Mouse (Mus musculus) heart, adult 2 months (tissue): ENCODE measurements around the gene Mink1.

Source experiments
- CTCF ChIP-seq: fragments of 200-600 bp; IDR thresholded peaks from 2 replicates; pipeline ENCODE4 v1.8.1; 2022; ENCODE audit warnings: antibody characterized with exemption, mild to moderate bottlenecking, moderate library complexity
- POLR2A ChIP-seq: fragments of 200-500 bp; IDR thresholded peaks from 2 replicates; pipeline ENCODE4 v1.6.1; 2011; ENCODE audit warnings: mild to moderate bottlenecking, low read depth, low read length, control low read depth; ENCODE audit not compliant: insufficient read depth

GRCm38 (mm10) chr11:70645461-70646258 is 83.0 kb downstream of the Mink1 start:
- TF ChIP-seq POLR2A = no peak
- TF ChIP-seq CTCF = no peak
